Mouse (Mus musculus): ENCODE measurements around the gene Cd40lg. TPM values are rescaled to one million over a fixed set of nuclear protein-coding genes. Genes with fewer than 3 reads are reported as not detected.

Cd40lg gene
- polyA plus RNA-seq (2012; rRNA removed) = not detected in 2 replicates

DNA sequence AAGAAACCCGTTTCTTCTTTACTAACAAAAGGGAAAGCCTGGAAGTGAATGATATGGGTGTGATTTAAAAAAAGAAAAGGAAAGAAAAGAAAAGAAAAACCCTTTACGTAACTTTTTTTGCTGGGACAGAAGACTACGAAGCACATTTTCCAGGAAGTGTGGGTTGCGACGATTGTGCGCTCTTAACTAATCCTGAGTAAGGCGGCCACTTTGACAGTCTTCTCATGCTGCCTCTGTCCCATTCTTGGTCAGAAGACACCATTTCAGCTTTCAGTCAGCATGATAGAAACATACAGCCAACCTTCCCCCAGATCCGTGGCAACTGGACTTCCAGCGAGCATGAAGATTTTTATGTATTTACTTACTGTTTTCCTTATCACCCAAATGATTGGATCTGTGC, at the start of gene Cd40lg:
Cd40lg (plus strand) TSS at position 268 of the 400 bp plus-strand sequence.

Other genes with a start within 250 kb of the Cd40lg start
- not detected in 2 replicates for gene Brs3, start 169.1 kb upstream of the Cd40lg start, polyA plus RNA-seq (2012; rRNA removed)
- gene Htatsf1, start 158.6 kb upstream of the Cd40lg start, polyA plus RNA-seq (2012; rRNA removed) = 12.8 and 13.8 TPM in 2 replicates
- gene Vgll1, start 124.0 kb upstream of the Cd40lg start, polyA plus RNA-seq (2012; rRNA removed) = 0.02 TPM in 1 of 2 replicates, not detected in the other
- 3.7 and 5.7 TPM in 2 replicates for gene Arhgef6, start 126.6 kb downstream of the Cd40lg start, polyA plus RNA-seq (2012; rRNA removed)
- 23.0 and 24.4 TPM in 2 replicates for gene Rbmx, start 180.9 kb downstream of the Cd40lg start, polyA plus RNA-seq (2012; rRNA removed)
- not detected in 2 replicates for gene Gm364, start 197.0 kb downstream of the Cd40lg start, polyA plus RNA-seq (2012; rRNA removed)

All from liver, embryonic 14 days (tissue).